Mouse (Mus musculus) CH12.LX (cell line): ENCODE data around the gene Ramp2. TPM values are rescaled to one million over a fixed set of nuclear protein-coding genes. Genes with fewer than 3 reads are reported as not detected.

ENCODE experiments used
- DNase-seq: peaks from one replicate; pipeline ENCODE4 v3.0.0-alpha.2; 2013; ENCODE audit errors: extremely low read depth
- H3K27ac ChIP-seq: 2 replicates; pipeline ENCODE4 v1.5.1; 2012; ENCODE audit warnings: low read depth, mild to moderate bottlenecking, control low read depth, moderate library complexity; ENCODE audit not compliant: insufficient read depth
- H3K27me3 ChIP-seq: replicated peaks from 2 replicates; pipeline ENCODE3; 2012; ENCODE audit warnings: inconsistent platforms
- H3K36me3 ChIP-seq, 2 experiments: replicated peaks in 1 of 2; 2 replicates each; pipeline versions ENCODE3 to v1.6.1; 2012; ENCODE audit warnings: inconsistent platforms in 1 of 2, low read length in 1 of 2, mild to moderate bottlenecking in 1 of 2, mixed read lengths in 1 of 2, moderate library complexity in 1 of 2; ENCODE audit not compliant: control insufficient read depth in 1 of 2, insufficient read depth in 1 of 2
- H3K4me1 ChIP-seq, 2 experiments: 2 replicates each; pipeline ENCODE4 v1.6.1; 2012; ENCODE audit warnings: inconsistent platforms in 1 of 2, moderate library complexity in 1 of 2; ENCODE audit not compliant: insufficient read depth in 2 of 2, control insufficient read depth in 1 of 2
- H3K4me2 ChIP-seq: 2 replicates; pipeline ENCODE4 v1.6.1; 2012; ENCODE audit warnings: low read depth, mild to moderate bottlenecking, control low read depth; ENCODE audit not compliant: poor library complexity, insufficient read depth, severe bottlenecking
- H3K4me3 ChIP-seq, 3 experiments: fragments of 150-350 bp in 1 of 3; sonication (generic) in 1 of 3; replicated peaks in 1 of 3; 2 replicates each; pipeline versions ENCODE3 to v1.5.1; 2011 to 2012; ENCODE audit warnings: low read depth in 2 of 3, low read length in 2 of 3, mild to moderate bottlenecking in 2 of 3, moderate library complexity in 2 of 3, control low read depth in 1 of 3, improper control_type of control experiment in 1 of 3, inconsistent platforms in 1 of 3, mixed read lengths in 1 of 3; ENCODE audit not compliant: poor library complexity in 1 of 3
- H3K79me2 ChIP-seq: replicated peaks from 2 replicates; pipeline ENCODE4 v1.6.1; 2012; ENCODE audit warnings: mild to moderate bottlenecking, moderate library complexity; ENCODE audit not compliant: control insufficient read depth, poor library complexity, insufficient read depth, severe bottlenecking; ENCODE audit errors: extremely low read depth
- H3K9ac ChIP-seq: 2 replicates; pipeline ENCODE4 v1.6.1; 2012; ENCODE audit warnings: low read depth, mild to moderate bottlenecking, control low read depth, moderate library complexity; ENCODE audit not compliant: insufficient read depth
- H3K9me3 ChIP-seq: replicated peaks from 2 replicates; pipeline ENCODE3; 2012; ENCODE audit warnings: low read length, inconsistent platforms, mixed read lengths
- CHD2 ChIP-seq: IDR thresholded peaks from 2 replicates; pipeline ENCODE4 v1.6.1; 2011; ENCODE audit warnings: low read length, improper control_type of control experiment
- E2F4 ChIP-seq: IDR thresholded peaks from 2 replicates; pipeline ENCODE4 v1.6.1; 2011; ENCODE audit warnings: low read depth, low read length, improper control_type of control experiment; ENCODE audit not compliant: insufficient replicate concordance
- ELF1 ChIP-seq: IDR thresholded peaks from 2 replicates; pipeline ENCODE4 v1.6.1; 2014; ENCODE audit warnings: low read depth, mild to moderate bottlenecking, inconsistent platforms, low read length, improper control_type of control experiment
- EP300 ChIP-seq: IDR thresholded peaks from 2 replicates; pipeline ENCODE4 v1.6.1; 2011; ENCODE audit warnings: low read length, improper control_type of control experiment
- ETS1 ChIP-seq: conservative IDR thresholded peaks from 2 replicates; pipeline ENCODE4 v1.6.1; 2012; ENCODE audit warnings: low read depth, mild to moderate bottlenecking, inconsistent platforms, low read length, improper control_type of control experiment, moderate library complexity
- GABPA ChIP-seq: IDR thresholded peaks from 2 replicates; pipeline ENCODE4 v1.6.1; 2012; ENCODE audit warnings: low read depth, low read length, improper control_type of control experiment, inconsistent platforms; ENCODE audit not compliant: insufficient replicate concordance
- JUND ChIP-seq: conservative IDR thresholded peaks from 2 replicates; pipeline ENCODE4 v1.6.1; 2011; ENCODE audit warnings: low read depth, low read length, improper control_type of control experiment
- KAT2A ChIP-seq: IDR thresholded peaks from 2 replicates; pipeline ENCODE4 v1.6.1; 2012; ENCODE audit warnings: low read length, improper control_type of control experiment, inconsistent platforms; ENCODE audit not compliant: insufficient replicate concordance
- MAFK ChIP-seq: IDR thresholded peaks from 2 replicates; pipeline ENCODE4 v1.6.1; 2011; ENCODE audit warnings: low read length, improper control_type of control experiment; ENCODE audit not compliant: insufficient replicate concordance
- MAX ChIP-seq: IDR thresholded peaks from 2 replicates; pipeline ENCODE4 v1.6.1; 2011; ENCODE audit warnings: low read length, improper control_type of control experiment
- MAZ ChIP-seq: IDR thresholded peaks from 2 replicates; pipeline ENCODE4 v1.6.1; 2012; ENCODE audit warnings: low read depth, mild to moderate bottlenecking, inconsistent platforms, low read length, improper control_type of control experiment, moderate library complexity
- MEF2A ChIP-seq: IDR thresholded peaks from 2 replicates; pipeline ENCODE4 v1.6.1; 2014; ENCODE audit warnings: low read depth, mild to moderate bottlenecking, inconsistent platforms, low read length, improper control_type of control experiment, borderline replicate concordance
- RAD21 ChIP-seq: IDR thresholded peaks from 2 replicates; pipeline ENCODE4 v1.6.1; 2011; ENCODE audit warnings: low read depth, mild to moderate bottlenecking, low read length, improper control_type of control experiment, moderate library complexity
- RCOR1 ChIP-seq: conservative IDR thresholded peaks from 2 replicates; pipeline ENCODE4 v1.6.1; 2012; ENCODE audit warnings: low read depth, mild to moderate bottlenecking, inconsistent platforms, low read length, improper control_type of control experiment
- SIN3A ChIP-seq: IDR thresholded peaks from 2 replicates; pipeline ENCODE4 v1.6.1; 2012; ENCODE audit warnings: low read length, improper control_type of control experiment, inconsistent platforms
- SMC3 ChIP-seq: IDR thresholded peaks from 2 replicates; pipeline ENCODE4 v1.6.1; 2011; ENCODE audit warnings: low read depth, low read length, improper control_type of control experiment
- TBP ChIP-seq: conservative IDR thresholded peaks from 2 replicates; pipeline ENCODE4 v1.6.1; 2011; ENCODE audit warnings: low read depth, low read length, improper control_type of control experiment
- TCF12 ChIP-seq: IDR thresholded peaks from 2 replicates; pipeline ENCODE4 v1.6.1; 2014; ENCODE audit warnings: low read depth, mild to moderate bottlenecking, inconsistent platforms, low read length, improper control_type of control experiment
- UBTF ChIP-seq: IDR thresholded peaks from 2 replicates; pipeline ENCODE4 v1.6.1; 2012; ENCODE audit warnings: low read depth, mild to moderate bottlenecking, inconsistent platforms, low read length, improper control_type of control experiment, moderate library complexity
- USF1 ChIP-seq: IDR thresholded peaks from 2 replicates; pipeline ENCODE4 v1.6.1; 2014; ENCODE audit warnings: low read depth, mild to moderate bottlenecking, inconsistent platforms, low read length, improper control_type of control experiment
- USF2 ChIP-seq: conservative IDR thresholded peaks from 2 replicates; pipeline ENCODE4 v1.6.1; 2011; ENCODE audit warnings: low read depth, low read length, improper control_type of control experiment
- ZC3H11A ChIP-seq: IDR thresholded peaks from 2 replicates; pipeline ENCODE4 v1.6.1; 2012; ENCODE audit warnings: low read depth, mild to moderate bottlenecking, inconsistent platforms, low read length, improper control_type of control experiment
- ZMIZ1 ChIP-seq: IDR thresholded peaks from 2 replicates; pipeline ENCODE4 v1.6.1; 2012; ENCODE audit warnings: low read depth, mild to moderate bottlenecking, inconsistent platforms, low read length, improper control_type of control experiment
- ZNF384 ChIP-seq: IDR thresholded peaks from 2 replicates; pipeline ENCODE4 v1.6.1; 2012; ENCODE audit warnings: low read depth, low read length, improper control_type of control experiment, inconsistent platforms
- dilution Hi-C: fragments of 300-500 bp; cut with MboI; formaldehyde crosslinking; loops from 2 replicates; pipeline ENCODE4 v1.14.3; 2020; ENCODE audit warnings: low sequenced_read_pairs; ENCODE audit not compliant: extremely low pct_unique_long_range_greater_than_20kb, extremely low pct_ligation_motif_present
- in situ Hi-C: fragments of 300-500 bp; cut with MboI; formaldehyde crosslinking; loops from 3 replicates; pipeline ENCODE4 v1.14.3; 2019; ENCODE audit warnings: low sequenced_read_pairs, low pct_ligation_motif_present, low pct_unique_long_range_greater_than_20kb, mixed read lengths
- polyA plus RNA-seq: library from polyadenylated mRNA; unstranded; fragments of >175 nt; gene quantifications from 2 replicates; pipeline ENCODE4 v1.2.1, GENCODE M21; 2012; ENCODE audit warnings: low read depth; ENCODE audit not compliant: insufficient read length
- total RNA-seq, 2 experiments: library from RNA; depleted of rRNA; stranded (reverse); fragments of 300-350 nt in 1 of 2; fragments of >200 nt in 1 of 2; gene quantifications; 2 replicates each; pipeline ENCODE4 v1.2.3; 2012 to 2014

Gene Ramp2
- total and polyA plus RNA-seq, 3 experiments, result 0.26 to 1.3 (median 0.33) TPM

DNA sequence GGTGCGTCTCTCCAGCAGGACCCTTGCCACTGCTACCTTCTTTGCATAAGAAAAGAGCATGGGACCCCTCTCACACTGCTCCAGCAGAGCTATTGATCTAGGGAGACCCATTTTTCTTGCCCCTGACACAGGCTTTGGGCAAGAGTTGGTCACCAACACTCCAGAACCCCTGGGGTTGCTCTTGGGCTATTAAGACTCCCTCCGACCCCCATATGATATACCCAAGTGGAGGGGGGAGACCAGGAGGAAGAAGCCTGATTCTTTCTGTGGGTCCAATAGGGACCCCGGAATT lies 18.1 kb downstream of the Ramp2 start:
- TF ChIP-seq MAZ, result no peak
- no peak for TF ChIP-seq E2F4
- no peak for TF ChIP-seq RCOR1
- TF ChIP-seq, all 38 proteins: peak for 0
- Histone ChIP-seq H3K4me1 (peaks cover 4 to 22% of the 10 kb centered on the region in 2 experiments; a peak in 3 of 4 replicates), H3K9me3 (no peaks in the 10 kb centered on the region), H3K4me3 (no peak overlapping the region), H3K36me3 (peaks cover 7 to 71% of the 10 kb centered on the region in 2 experiments), H3K27ac (no peak overlapping the region), H3K79me2 (no peaks in the 10 kb centered on the region), H3K27me3 (no peaks in the 10 kb centered on the region), H3K9ac (no peak overlapping the region), H3K4me2 (no peak overlapping the region)
- dilution Hi-C loops, result no loop called here
- no peak for DNase-seq
- in situ Hi-C loops, result no loop called here

DNA sequence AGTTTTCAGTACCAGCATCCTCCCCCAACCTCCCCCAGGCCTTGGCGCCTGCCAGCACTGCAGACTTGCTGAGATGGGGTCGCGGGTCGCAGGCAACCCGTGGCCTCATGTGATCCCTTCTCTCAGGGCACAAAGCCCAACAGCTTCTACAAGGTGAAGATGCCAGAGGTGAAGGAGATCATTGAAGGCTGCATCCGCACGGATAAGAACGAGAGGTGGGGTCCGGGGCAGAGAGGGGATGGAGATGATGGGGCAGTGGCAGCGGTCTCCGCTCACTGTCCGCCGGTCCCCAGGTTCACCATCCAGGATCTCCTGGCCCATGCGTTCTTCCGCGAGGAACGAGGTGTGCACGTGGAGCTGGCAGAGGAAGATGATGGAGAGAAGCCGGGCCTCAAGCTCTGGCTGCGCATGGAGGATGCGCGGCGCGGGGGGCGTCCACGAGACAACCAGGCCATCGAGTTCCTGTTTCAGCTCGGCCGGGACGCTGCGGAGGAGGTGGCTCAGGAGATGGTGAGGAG lies 19.2 kb downstream of the Ramp2 start:
- TF ChIP-seq SIN3A (no peak), UBTF (no peak), MEF2A (no peak), KAT2A (no peak), MAFK (no peak), USF1 (no peak), EP300 (no peak), MAZ (no peak), ETS1 (no peak), ZMIZ1 (no peak), RCOR1 (no peak)
- Histone ChIP-seq H3K9ac (no peak overlapping the region), H3K4me1 (peaks cover 3 to 11% of the 10 kb centered on the region in 2 experiments; a peak in 3 of 4 replicates), H3K4me2 (no peak overlapping the region), H3K27me3 (no peaks in the 10 kb centered on the region), H3K4me3 (no peak overlapping the region), H3K79me2 (no peaks in the 10 kb centered on the region), H3K36me3 (peaks cover 3 to 70% of the 10 kb centered on the region in 2 experiments), H3K27ac (no peak overlapping the region), H3K9me3 (no peaks in the 10 kb centered on the region)
- in situ Hi-C loops (no loop called here), dilution Hi-C loops (no loop called here)
- DNase-seq, result no peak

- no peak overlapping the region for H3K9ac ChIP-seq
- H3K27ac ChIP-seq, result no peak overlapping the region
- dilution Hi-C loops, result no loop called here
- H3K36me3 ChIP-seq, result peaks cover 2 to 67% of the 10 kb centered on the region in 2 experiments
- TF ChIP-seq ZMIZ1, result no peak
- TF ChIP-seq USF2, result no peak
- TF ChIP-seq SMC3, result no peak
- no peak for TF ChIP-seq EP300
- no peak for TF ChIP-seq ZC3H11A
- no peak for TF ChIP-seq USF1
- TF ChIP-seq E2F4, result no peak
- no peak for TF ChIP-seq TCF12
- no peak for TF ChIP-seq ELF1
- no peak for TF ChIP-seq KAT2A
- TF ChIP-seq MAZ, result no peak
- TF ChIP-seq GABPA, result no peak
- TF ChIP-seq MEF2A, result no peak
- no peak for TF ChIP-seq CHD2
- no peak for TF ChIP-seq MAX
- no peak for TF ChIP-seq TBP
- no peak for TF ChIP-seq RCOR1
- no peak for TF ChIP-seq ZNF384
- no peak for TF ChIP-seq JUND
- no peak for TF ChIP-seq RAD21
- no peak overlapping the region for H3K4me3 ChIP-seq
- no peaks in the 10 kb centered on the region for H3K27me3 ChIP-seq
- in situ Hi-C loops, result no loop called here
- no peaks in the 10 kb centered on the region for H3K79me2 ChIP-seq
- no peak for DNase-seq
- H3K4me2 ChIP-seq, result no peak overlapping the region
- H3K4me1 ChIP-seq, result peaks cover 0 to 2% of the 10 kb centered on the region in 2 experiments; a peak in 3 of 4 replicates
- H3K9me3 ChIP-seq, result no peaks in the 10 kb centered on the region
Measured at GRCm38 (mm10) chr11:101265906-101266305, 20.1 kb downstream of the Ramp2 start.
